Mouse (Mus musculus) frontal cortex, postnatal 10 days (tissue): ENCODE measurements around the gene Nanos1.

Experiments
- DNase-seq, 2 experiments: peaks; one replicate each; pipeline ENCODE4 v3.0.0; 2022; ENCODE audit warnings: low spot score in 2 of 2, mixed read lengths in 1 of 2

Gene Nanos1

DNA sequence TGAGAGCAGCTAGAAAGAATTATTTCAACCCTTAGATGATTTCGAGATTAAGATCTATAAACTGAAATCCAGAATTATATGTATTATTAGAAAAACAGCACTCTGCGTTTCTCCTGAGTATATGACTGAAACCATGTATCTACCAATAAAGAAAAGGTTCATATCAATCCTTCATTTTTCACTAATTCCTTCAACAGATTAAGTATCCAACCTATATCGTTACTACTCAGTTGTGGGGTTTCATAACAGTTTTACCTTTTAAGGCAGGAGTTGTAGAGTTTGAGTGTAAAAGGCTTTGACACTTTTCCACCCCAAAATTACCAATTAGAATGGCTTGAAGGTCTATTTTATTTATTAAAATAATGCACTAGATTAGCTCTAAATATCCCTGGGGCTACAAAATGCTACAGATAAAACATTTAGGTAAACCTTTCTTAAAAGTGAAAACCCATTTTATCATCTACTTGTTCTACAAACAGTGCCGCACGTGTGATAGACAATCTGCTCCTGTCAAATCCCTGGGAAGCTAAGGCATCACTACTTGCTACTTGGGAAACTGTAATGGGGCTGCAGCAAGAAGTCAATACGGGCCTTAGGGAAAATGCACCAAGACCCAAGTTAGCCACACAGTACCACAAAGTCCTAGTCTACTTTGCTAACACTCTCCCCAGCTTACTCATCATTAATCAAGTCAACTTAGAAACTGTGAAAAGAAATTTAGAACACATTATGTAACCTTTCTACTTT, 32.6 kb downstream of the Nanos1 start:
- no peak for DNase-seq

DNA sequence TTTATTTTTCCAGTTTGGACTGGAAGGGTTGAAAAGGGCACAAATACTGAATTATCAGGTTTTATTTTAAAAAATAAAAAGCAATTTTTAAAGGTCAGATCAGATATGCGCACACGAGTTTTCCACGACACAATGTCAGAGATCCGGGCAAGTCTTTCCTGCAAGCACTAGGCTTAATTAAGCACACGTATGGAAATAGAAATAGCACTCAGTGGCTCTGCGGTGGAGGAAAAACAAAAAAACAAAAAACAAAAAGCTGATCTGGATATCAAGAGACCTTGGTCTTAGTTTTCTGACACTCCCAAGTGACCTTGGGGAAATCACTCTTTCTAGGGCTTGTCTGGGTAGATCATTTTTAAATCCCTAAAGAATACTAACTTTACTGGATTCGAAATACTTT, 33.7 kb downstream of the Nanos1 start:
- no peak for DNase-seq

DNA sequence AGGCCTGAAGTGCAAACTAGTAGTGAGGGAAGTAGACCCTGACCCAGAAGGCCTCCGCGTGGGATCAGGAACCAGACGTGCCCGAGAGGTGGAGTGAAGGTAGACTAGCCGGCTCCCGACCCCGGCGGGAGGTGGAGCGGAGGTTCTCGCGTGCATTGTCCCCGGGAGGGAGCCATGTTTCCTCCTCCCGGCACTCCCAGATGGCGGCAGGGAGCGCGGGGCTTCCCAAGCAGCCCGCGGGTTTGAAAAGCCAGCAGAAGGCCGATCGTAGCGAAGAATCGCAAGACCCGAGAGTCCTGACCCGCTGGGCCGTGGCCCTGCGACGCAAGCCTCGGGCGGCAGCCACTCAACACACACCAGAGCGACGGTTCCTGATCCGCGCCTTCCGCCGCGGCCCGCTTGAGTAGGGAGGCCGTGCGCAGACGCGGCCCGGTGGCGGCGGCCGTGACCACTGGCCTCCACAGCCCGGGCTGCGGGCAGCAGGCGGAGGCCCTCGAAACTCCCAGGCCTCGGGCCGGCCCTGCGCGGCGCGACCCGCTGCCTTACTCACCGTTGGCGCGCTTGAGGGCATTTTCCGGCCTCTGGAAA, 34.2 kb downstream of the Nanos1 start:
- peak; percentile 44 to 48 for DNase-seq

DNA sequence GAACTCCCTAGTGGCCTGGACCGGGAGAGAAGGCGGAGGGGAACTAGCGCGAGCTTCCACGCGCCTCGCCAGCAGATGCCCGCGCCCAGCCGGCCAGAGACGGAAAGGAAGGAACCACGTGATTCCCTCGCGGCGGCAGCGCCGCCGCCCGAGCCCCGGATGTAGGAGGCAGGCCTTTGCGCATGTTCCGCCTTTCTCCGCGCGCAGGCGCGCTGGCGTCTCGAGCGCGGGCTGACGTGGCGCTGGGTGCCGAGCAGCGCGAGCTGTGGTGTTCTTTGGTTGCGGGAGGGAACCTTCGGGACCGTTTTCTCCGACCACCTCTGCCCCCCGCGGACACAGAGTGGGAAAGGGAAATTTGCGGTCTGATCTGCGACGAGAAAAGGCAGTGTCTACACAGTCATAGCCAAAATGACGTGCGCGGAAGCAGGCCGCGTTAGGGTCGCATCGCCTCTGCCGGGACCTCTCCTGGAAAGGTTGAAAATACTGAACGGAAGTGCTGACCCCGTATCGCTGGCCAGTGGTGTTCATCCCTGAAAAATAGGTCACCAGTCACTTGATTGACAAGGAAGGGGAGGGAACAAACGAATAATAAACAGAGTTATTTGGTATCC, 34.9 kb downstream of the Nanos1 start, which contains the start of gene Eif3a:
Gene Eif3a, minus strand, starts transcription at position 108 of the 611 bp plus-strand sequence.
- peak; percentile 90 to 94 for DNase-seq

DNA sequence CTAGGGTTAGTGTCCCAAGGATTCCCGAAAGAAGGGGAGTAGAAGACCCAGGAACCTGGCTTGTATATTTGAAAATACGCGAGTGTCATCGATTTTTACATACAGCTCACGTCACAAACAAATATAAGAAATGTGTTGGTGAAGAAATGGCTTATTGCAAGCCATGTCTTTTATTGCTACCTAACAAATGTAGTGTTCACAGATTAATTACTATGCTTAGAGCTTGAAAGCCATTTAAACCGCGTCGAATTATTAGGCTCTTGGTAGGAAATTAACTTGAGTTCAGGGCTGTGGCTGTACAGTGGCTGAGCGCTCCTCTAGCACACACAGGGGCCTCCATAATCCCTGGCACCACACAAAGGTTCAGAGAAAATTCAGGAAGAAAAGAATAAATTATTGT, 35.4 kb downstream of the Nanos1 start:
- no peak for DNase-seq

DNA sequence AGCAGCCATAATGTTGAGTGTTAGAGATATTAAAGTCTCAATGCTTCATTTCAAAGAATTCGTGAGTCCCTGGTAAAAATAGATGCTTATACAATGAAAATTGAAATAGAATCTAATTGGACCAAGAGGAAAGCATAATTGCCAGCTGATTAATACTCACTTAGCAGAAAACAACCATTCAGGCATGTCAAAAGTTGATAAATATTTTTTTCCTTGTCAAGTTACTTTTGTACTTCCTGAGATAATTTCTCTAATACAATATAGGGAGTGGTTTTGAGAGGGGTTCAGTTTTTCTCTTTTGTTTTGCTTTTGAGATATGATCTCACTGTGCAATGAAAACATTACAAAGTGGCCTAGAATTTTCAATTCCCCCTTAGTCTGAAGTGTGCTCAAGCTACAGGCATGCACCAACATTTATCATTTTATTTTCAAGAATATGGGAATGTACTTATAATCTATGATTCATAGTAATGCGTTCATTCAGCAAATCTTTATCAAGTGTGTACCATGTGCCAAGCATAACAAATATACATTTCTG, 37.5 kb downstream of the Nanos1 start:
- DNase-seq = no peak

DNA sequence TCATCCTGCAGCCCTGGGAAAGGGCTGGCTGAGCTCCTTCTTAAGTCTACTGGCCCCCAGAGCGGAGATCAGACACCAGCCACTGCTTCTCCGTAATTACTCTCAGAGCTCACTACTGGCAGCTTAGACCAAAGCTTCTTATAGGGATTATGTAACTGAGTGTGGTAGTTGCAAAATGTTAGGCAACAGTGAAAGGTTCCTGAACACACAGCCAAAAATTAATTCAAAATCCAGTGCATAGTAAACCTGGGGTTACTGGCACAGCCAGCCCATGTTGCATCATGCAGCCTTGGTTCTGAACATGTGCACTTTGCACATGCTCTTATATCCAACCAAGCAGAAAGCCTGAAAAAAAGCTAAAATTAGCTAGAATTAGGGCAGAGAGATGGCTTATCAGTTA, 39.5 kb downstream of the Nanos1 start:
- DNase-seq = no peak

DNA sequence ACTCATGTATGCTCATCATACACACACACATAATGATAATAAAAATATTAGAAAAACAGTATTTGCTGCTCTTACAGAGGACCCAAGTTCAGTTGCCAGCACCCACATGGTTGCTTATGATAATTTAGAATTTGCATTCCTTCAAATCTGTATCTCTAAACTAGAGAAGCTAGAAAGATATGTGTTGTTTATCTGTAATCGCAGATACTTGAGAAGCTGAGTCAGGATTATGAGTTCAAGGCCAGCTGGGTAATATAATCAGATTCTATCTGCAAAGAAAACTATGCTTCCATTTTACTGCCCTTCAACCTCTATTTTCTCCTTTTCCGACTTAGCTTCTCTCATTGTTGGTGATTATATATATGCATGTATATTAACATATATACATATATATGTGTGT, 41.6 kb downstream of the Nanos1 start:
- no peak for DNase-seq

DNA sequence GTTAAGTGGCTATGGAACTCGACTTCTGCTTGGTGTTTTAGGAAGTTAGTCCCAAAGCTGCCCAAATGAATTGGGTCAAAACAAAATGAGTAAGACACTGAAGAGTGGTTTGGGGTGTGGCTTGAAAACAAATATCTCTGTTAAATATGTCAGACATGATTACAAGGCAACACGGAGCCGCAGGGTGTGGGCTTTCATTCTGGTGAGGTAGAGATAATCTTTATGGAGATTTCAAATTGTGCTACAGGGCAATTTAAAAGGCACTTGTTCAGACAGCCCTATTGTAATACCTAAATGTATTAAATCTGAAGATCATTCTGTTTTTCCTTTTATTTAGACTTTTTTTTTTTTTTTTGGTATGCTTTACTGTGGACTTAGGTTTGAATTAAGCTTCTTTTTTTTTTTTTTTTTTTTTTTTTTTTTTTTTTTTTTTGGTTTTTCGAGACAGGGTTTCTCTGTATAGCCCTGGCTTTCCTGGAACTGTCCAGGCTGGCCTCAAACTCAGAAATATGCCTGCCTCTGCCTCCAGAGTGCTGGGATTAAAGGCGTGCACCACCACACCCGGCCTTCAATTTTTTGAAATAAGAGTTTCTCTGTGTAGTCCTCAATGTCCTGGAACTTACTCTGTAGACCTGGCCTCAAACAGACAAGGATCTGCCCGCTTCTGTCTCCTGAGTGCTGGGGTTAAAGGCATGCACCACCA, 44.2 kb downstream of the Nanos1 start:
- no peak for DNase-seq

DNA sequence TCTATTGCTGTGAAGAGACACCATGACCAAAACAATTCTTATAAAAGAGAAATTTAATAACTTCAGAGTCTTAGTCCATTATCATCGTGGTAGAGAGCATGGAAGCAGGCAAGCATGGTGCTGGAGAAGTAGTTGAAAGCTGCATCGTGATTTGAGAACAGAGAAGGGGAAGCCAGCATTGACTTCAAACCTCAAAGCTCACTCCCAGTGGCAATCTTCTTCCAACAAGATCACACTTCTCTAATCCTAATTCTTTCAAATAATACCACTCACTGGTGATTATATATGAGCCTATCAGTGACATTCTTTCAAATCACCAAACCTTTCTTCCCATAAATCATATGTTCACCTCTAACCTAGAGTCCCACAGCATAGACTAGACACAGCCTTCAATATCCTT, 49.1 kb downstream of the Nanos1 start:
- DNase-seq = no peak
